Mouse (Mus musculus) neural tube, embryonic 13.5 days (tissue): Measurements from ENCODE around the gene Ptprcap. TPM values are rescaled to one million over a fixed set of nuclear protein-coding genes. Genes with fewer than 3 reads are reported as not detected.

Experiments
- polyA plus RNA-seq: library from polyadenylated mRNA; unstranded; fragments of >200 nt; fragmentation: Nextera tagmentation; extraction: Ambion mirVana; gene quantifications from 2 replicates; pipeline ENCODE4 v1.2.1, GENCODE M21; 2015

The Ptprcap gene
- polyA plus RNA-seq, 1 experiment from 2014 or later: 0.54 TPM

Other genes starting within 250 kb of the Ptprcap start
- gene Tcirg1, start 246.5 kb upstream of the Ptprcap start, polyA plus RNA-seq: 18.4 and 18.9 TPM in 2 replicates
- 286 and 302 TPM in 2 replicates for gene Ndufs8, start 240.8 kb upstream of the Ptprcap start, polyA plus RNA-seq
- 1.9 and 2.2 TPM in 2 replicates for gene Aldh3b1, start 223.8 kb upstream of the Ptprcap start, polyA plus RNA-seq
- 11.8 and 13.5 TPM in 2 replicates for gene Unc93b1, start 218.4 kb upstream of the Ptprcap start, polyA plus RNA-seq
- not detected in 2 replicates for gene Aldh3b3, start 195.0 kb upstream of the Ptprcap start, polyA plus RNA-seq
- gene Aldh3b2, start 181.3 kb upstream of the Ptprcap start, polyA plus RNA-seq: 0.14 and 0.32 TPM in 2 replicates
- 2.3 and 3.9 TPM in 2 replicates for gene Acy3, start 167.0 kb upstream of the Ptprcap start, polyA plus RNA-seq
- gene Tbx10, start 160.9 kb upstream of the Ptprcap start, polyA plus RNA-seq: not detected in 2 replicates
- gene Nudt8, start 153.0 kb upstream of the Ptprcap start, polyA plus RNA-seq: 22.5 and 22.9 TPM in 2 replicates
- gene Gm49405, start 153.0 kb upstream of the Ptprcap start, polyA plus RNA-seq: 4.7 and 6.0 TPM in 2 replicates
- gene Doc2g, start 150.3 kb upstream of the Ptprcap start, polyA plus RNA-seq: 6.0 and 7.1 TPM in 2 replicates
- gene Ndufv1, start 140.8 kb upstream of the Ptprcap start, polyA plus RNA-seq: 217 and 222 TPM in 2 replicates
- 383 and 433 TPM in 2 replicates for gene Gstp1, start 115.6 kb upstream of the Ptprcap start, polyA plus RNA-seq
- 1.5 and 1.7 TPM in 2 replicates for gene Gstp2, start 107.6 kb upstream of the Ptprcap start, polyA plus RNA-seq
- not detected in 2 replicates for gene Gstp3, start 94.0 kb upstream of the Ptprcap start, polyA plus RNA-seq
- gene Cabp2, start 72.0 kb upstream of the Ptprcap start, polyA plus RNA-seq: not detected in 2 replicates
- 82.6 and 86.4 TPM in 2 replicates for gene Cdk2ap2, start 56.4 kb upstream of the Ptprcap start, polyA plus RNA-seq
- gene Pitpnm1, start 53.6 kb upstream of the Ptprcap start, polyA plus RNA-seq: 37.0 and 37.8 TPM in 2 replicates
- 92.4 and 94.0 TPM in 2 replicates for gene Aip, start 27.7 kb upstream of the Ptprcap start, polyA plus RNA-seq
- gene Gpr152, start 13.8 kb upstream of the Ptprcap start, polyA plus RNA-seq: not detected in 2 replicates
- gene Cabp4, start 9.6 kb upstream of the Ptprcap start, polyA plus RNA-seq: 0.14 TPM in 2 replicates
- gene Coro1b, start 5.0 kb upstream of the Ptprcap start, polyA plus RNA-seq: 119 and 120 TPM in 2 replicates
- 62.7 and 63.6 TPM in 2 replicates for gene Rps6kb2, start 9.8 kb downstream of the Ptprcap start, polyA plus RNA-seq
- 5.1 and 6.6 TPM in 2 replicates for gene Carns1, start 21.9 kb downstream of the Ptprcap start, polyA plus RNA-seq
- gene Tbc1d10c, start 37.7 kb downstream of the Ptprcap start, polyA plus RNA-seq: 0.80 and 0.88 TPM in 2 replicates
- gene Ppp1ca, start 38.5 kb downstream of the Ptprcap start, polyA plus RNA-seq: 683 and 709 TPM in 2 replicates
- gene Rad9a, start 48.1 kb downstream of the Ptprcap start, polyA plus RNA-seq: 23.5 and 24.9 TPM in 2 replicates
- 0.67 and 0.79 TPM in 2 replicates for gene Clcf1, start 60.6 kb downstream of the Ptprcap start, polyA plus RNA-seq
- not detected in 2 replicates for gene AC109138.7, start 60.8 kb downstream of the Ptprcap start, polyA plus RNA-seq
- 21.0 and 22.1 TPM in 2 replicates for gene Pold4, start 78.3 kb downstream of the Ptprcap start, polyA plus RNA-seq
- 7.2 and 8.2 TPM in 2 replicates for gene Ssh3, start 115.6 kb downstream of the Ptprcap start, polyA plus RNA-seq
- 29.8 and 33.1 TPM in 2 replicates for gene Ankrd13d, start 129.5 kb downstream of the Ptprcap start, polyA plus RNA-seq
- 22.3 and 25.5 TPM in 2 replicates for gene Grk2, start 152.6 kb downstream of the Ptprcap start, polyA plus RNA-seq
- gene Kdm2a, start 244.7 kb downstream of the Ptprcap start, polyA plus RNA-seq: 38.2 and 41.5 TPM in 2 replicates